Mouse (Mus musculus) liver, adult 2 months (tissue): Measurements from ENCODE around the gene Shisal2a. TPM values are rescaled to one million over a fixed set of nuclear protein-coding genes. Genes with fewer than 3 reads are reported as not detected.

Source experiments
- DNase-seq: peaks from one replicate; pipeline ENCODE4 v3.0.0-alpha.2; 2011; ENCODE audit warnings: low read depth, low spot score; ENCODE audit errors: extremely low read depth
- H3K27ac ChIP-seq: fragments of 200-500 bp; replicated peaks from 2 replicates; pipeline ENCODE4 v1.5.1; 2012; ENCODE audit warnings: low read depth, mild to moderate bottlenecking, control low read depth, inconsistent platforms, low read length; ENCODE audit not compliant: insufficient read depth
- H3K27me3 ChIP-seq: fragments of 200-500 bp; 2 replicates; pipeline ENCODE4 v1.6.1; 2012; ENCODE audit warnings: mild to moderate bottlenecking, moderate library complexity, low read length, inconsistent platforms; ENCODE audit not compliant: control insufficient read depth, insufficient read depth
- H3K36me3 ChIP-seq: fragments of 200-500 bp; 2 replicates; pipeline ENCODE4 v1.6.1; 2012; ENCODE audit warnings: low read length, inconsistent platforms; ENCODE audit not compliant: control insufficient read depth, insufficient read depth
- H3K4me1 ChIP-seq: fragments of 200-500 bp; 2 replicates; pipeline ENCODE4 v1.6.1; 2011; ENCODE audit warnings: low read length; ENCODE audit not compliant: control insufficient read depth, insufficient read depth
- H3K4me3 ChIP-seq: fragments of 200-500 bp; 2 replicates; pipeline ENCODE4 v1.5.1; 2011; ENCODE audit warnings: low read depth, mild to moderate bottlenecking, control low read depth, low read length, moderate library complexity; ENCODE audit not compliant: insufficient read depth
- H3K79me2 ChIP-seq: fragments of 200-500 bp; 2 replicates; pipeline ENCODE4 v1.6.1; 2012; ENCODE audit warnings: inconsistent platforms, mild to moderate bottlenecking, low read length, moderate library complexity; ENCODE audit not compliant: control insufficient read depth, insufficient read depth
- H3K9ac ChIP-seq: fragments of 200-500 bp; 2 replicates; pipeline ENCODE4 v1.6.1; 2012; ENCODE audit warnings: low read depth, mild to moderate bottlenecking, control low read depth, inconsistent platforms, low read length
- CTCF ChIP-seq: fragments of 200-500 bp; IDR thresholded peaks from 2 replicates; pipeline ENCODE4 v1.5.1; 2011; ENCODE audit warnings: low read depth, low read length, control low read depth
- POLR2A ChIP-seq: fragments of 200-500 bp; IDR thresholded peaks from 2 replicates; pipeline ENCODE4 v1.6.1; 2011; ENCODE audit warnings: low read length, control low read depth; ENCODE audit not compliant: insufficient read depth; ENCODE audit errors: extremely low read depth
- WGBS: fragments of 180-500 bp; shearing (Covaris S2); methylation state at CpG from one replicate; pipeline ENCODE4 v1.1.7; 2018; 5-methylcytosine and 5-hydroxymethylcytosine counted together
- polyA plus RNA-seq: library from polyadenylated mRNA; depleted of rRNA; stranded (reverse); fragments of >200 nt; gene quantifications from 2 replicates; pipeline ENCODE4 v1.2.3, GENCODE M21; 2012
- total RNA-seq: library from RNA; depleted of rRNA; stranded (reverse); fragments of >200 nt; gene quantifications from 2 replicates; pipeline ENCODE4 v1.2.3, GENCODE M21; 2014

The Shisal2a gene
- total and polyA plus RNA-seq, 2 experiments, result not detected

DNA sequence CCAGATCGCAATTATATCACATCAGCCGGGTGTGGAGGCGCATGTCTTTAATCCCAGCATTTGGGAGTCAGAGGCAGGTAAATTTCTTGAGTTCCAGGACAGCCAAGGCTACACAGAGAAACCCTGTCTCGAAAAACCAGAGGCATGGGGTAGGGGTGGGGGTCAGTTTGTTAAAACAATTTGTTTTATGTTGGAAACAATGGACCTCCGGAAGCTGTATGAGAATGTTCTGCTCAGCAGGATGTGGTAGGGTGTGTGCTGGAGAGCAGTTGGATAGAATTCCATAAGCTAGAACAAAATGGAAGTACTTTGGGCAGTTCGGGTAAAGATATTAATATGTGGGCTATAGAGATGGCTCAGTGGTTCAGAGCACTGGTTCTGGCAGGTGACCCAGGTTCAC, 47.7 kb downstream of the Shisal2a start:
- Histone ChIP-seq H3K79me2 (no peaks in the 10 kb centered on the region), H3K4me3 (no peak overlapping the region), H3K27me3 (no peaks in the 10 kb centered on the region), H3K9ac (no peak overlapping the region), H3K36me3 (peaks cover 10% of the 10 kb centered on the region), H3K27ac (no peak overlapping the region), H3K4me1 (peaks cover 24% of the 10 kb centered on the region)
- TF ChIP-seq CTCF (no peak), POLR2A (no peak)
- DNase-seq, result no peak
- 85% methylated on average over 6 of the region's 6 CpGs for WGBS

DNA sequence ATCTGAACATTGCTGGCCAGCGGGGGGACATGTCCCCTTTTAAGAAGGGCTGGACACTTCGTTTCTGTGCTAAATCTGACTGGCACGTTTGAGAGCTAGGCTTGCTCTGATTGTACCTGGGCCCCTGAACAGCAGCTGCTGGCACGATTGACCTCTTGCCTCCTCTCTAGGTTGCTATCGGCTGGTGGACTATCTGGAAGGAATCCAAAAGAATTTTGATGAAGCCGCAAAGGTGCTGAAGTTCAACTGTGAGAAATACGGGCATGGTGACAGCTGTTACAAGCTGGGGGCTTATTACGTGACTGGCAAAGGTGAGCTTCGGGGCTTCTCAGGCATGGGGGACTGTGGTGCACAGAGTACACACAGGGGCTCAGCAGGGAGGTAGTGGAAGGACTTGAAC, 51.1 kb downstream of the Shisal2a start:
- Histone ChIP-seq H3K27ac (peak overlapping the region; percentile 83), H3K9ac (peak overlapping the region; percentile 33; the same call in 1 of the 2 replicates), H3K36me3 (peaks cover 10% of the 10 kb centered on the region), H3K27me3 (no peaks in the 10 kb centered on the region), H3K4me3 (no peak overlapping the region), H3K4me1 (peaks cover 12% of the 10 kb centered on the region; the same call in 1 of the 2 replicates), H3K79me2 (no peaks in the 10 kb centered on the region)
- no peak for TF ChIP-seq POLR2A
- no peak for TF ChIP-seq CTCF
- DNase-seq, result peak; percentile 83
- WGBS, result 25% methylated on average over 9 of the region's 9 CpGs

DNA sequence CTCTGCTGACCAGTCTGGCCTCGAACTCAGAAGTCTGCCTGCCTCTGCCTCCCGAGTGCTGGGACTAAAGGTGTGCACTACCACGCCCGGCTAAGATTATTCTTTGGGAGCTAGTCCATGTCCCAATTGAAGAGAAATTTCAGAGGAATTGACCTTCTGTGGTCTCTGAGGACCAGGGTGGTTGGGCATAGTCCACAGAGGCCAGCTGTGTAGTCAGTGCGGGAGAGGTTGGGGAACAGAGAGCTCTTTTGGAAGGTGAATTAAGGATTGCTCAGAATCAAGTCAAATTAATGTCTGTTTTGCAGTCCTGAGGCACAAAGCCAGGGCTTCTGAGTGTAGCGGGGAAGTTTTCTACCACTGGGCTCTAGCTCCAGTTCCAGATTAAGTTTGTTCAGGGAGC, 53.3 kb downstream of the Shisal2a start:
- no peaks in the 10 kb centered on the region for H3K79me2 ChIP-seq
- TF ChIP-seq CTCF (no peak), POLR2A (no peak)
- no peak overlapping the region for H3K4me3 ChIP-seq
- H3K4me1 ChIP-seq, result peaks cover 12% of the 10 kb centered on the region; the same call in 1 of the 2 replicates
- H3K36me3 ChIP-seq, result peaks cover 5% of the 10 kb centered on the region; the same call in 1 of the 2 replicates
- no peaks in the 10 kb centered on the region for H3K27me3 ChIP-seq
- DNase-seq, result peak; percentile 67
- peak overlapping the region; percentile 16; the same call in 1 of the 2 replicates for H3K9ac ChIP-seq
- peak overlapping the region; percentile 77 for H3K27ac ChIP-seq
- WGBS, result 27% methylated on average over 6 of the region's 6 CpGs

DNA sequence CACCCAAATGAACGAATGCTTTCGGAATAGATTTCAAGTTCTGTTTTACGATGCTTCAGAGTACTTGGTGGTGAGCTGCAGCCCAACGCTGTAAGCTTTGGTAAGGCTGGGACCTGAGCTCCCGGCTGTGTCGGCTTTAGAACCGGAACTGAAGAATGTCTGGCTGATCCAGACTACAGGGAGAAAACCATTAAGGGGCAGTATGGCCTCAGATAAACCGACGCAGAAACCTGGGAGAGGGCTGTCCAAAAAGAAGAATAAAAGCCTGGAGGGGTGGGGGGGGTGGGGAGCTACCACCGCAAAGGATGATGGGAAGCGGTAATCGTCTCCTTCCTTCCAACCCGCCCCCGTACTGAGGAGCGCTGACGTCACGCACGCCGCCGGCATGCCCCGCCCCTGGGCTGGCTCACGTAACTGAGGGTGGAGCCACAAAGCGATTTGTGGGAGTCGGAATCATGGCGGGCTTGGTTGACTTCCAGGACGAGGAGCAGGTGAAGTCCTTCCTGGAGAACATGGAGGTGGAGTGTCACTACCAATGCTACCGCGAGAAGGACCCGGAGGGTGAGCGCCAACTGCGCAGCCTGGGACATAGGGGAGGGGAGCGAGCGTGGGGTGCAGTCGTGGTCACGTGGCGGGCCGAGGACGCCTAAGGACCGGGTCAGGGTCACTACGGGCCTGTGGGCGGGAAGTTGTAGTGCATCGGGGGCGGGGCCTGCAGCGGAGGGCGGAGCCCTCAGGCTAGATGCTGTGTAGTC, 55.2 kb downstream of the Shisal2a start, which contains the start of gene Coa7:
Gene Coa7 (plus strand): TSS at position 411 of the 755 bp plus-strand sequence.
- no peaks in the 10 kb centered on the region for H3K36me3 ChIP-seq
- H3K27ac ChIP-seq, result peak within 1 kb of the TSS; percentile 99
- TF ChIP-seq CTCF (no peak), POLR2A (0 out of 2 replicates have a peak, but pooled peaks have one; percentile 26)
- DNase-seq, result peak; percentile 86
- peaks cover 12% of the 10 kb centered on the region; the same call in 1 of the 2 replicates for H3K4me1 ChIP-seq
- WGBS, result under 1% methylated on average over 45 of the region's 45 CpGs
- H3K9ac ChIP-seq, result peak within 1 kb of the TSS; percentile 96
- no peaks in the 10 kb centered on the region for H3K79me2 ChIP-seq
- no peaks in the 10 kb centered on the region for H3K27me3 ChIP-seq
- peak within 1 kb of the TSS; percentile 95 for H3K4me3 ChIP-seq

DNA sequence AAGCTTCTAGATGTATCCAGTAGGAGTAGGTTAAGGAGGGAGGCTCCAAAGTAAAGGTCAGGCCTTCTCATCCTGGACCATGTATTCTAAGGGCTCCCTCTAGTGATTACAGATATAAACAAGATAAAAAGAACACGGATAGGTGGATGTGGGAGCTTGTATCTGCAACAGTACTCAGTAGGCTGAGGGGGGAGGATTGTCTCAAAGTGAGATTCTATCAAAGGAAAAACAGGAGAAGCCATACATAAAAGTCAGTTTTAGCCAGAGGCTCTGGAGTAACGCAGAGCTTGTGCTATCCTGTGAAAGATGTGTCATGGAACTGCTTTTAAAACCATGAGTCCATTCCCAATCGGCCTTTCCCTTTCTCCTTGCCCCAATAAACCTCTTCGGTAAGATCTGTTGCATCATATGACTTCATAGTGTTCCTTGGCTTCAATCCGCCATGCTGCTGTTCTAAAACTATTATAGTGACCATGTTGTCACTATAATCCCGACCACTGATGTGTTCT, 56.0 kb downstream of the Shisal2a start:
- no peaks in the 10 kb centered on the region for H3K36me3 ChIP-seq
- H3K4me3 ChIP-seq, result peak overlapping the region; percentile 54; the same call in 1 of the 2 replicates
- peak overlapping the region; percentile 58 for H3K9ac ChIP-seq
- H3K27me3 ChIP-seq, result no peaks in the 10 kb centered on the region
- peaks cover 12% of the 10 kb centered on the region; the same call in 1 of the 2 replicates for H3K4me1 ChIP-seq
- no peaks in the 10 kb centered on the region for H3K79me2 ChIP-seq
- 12% methylated on average over 6 of the region's 6 CpGs for WGBS
- TF ChIP-seq CTCF (0 out of 2 replicates have a peak, but pooled peaks have one; percentile 17), POLR2A (no peak)
- peak; percentile 80 for DNase-seq
- H3K27ac ChIP-seq, result peak overlapping the region; percentile 95

DNA sequence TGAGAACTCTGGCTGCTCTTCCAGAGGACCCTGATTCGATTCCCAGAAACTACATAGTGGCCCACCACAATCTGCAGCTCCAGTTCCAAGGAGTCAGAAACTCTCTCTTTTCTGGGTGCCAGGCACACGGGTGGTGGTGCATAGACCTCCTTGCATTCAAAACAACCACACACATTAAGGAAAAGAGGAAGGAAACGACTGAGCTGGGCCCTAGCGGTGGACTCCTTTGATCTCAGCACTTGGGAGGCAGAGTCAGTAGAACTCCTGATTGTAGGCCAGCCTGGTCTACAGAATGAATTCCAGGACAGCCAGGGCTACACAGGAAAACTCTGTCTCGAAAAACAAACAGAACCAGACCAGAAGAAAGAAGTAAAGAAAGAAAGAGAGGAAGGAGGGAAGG, 59.6 kb downstream of the Shisal2a start:
- Histone ChIP-seq H3K79me2 (no peaks in the 10 kb centered on the region), H3K27me3 (no peaks in the 10 kb centered on the region), H3K4me1 (peaks cover 4% of the 10 kb centered on the region; the same call in 1 of the 2 replicates), H3K9ac (no peak overlapping the region), H3K27ac (no peak overlapping the region), H3K36me3 (no peaks in the 10 kb centered on the region), H3K4me3 (no peak overlapping the region)
- TF ChIP-seq CTCF (no peak), POLR2A (no peak)
- WGBS, result 83% methylated on average over 5 of the region's 5 CpGs
- DNase-seq, result no peak
